Mouse (Mus musculus): ENCODE results near the gene Ncapg. TPM values are rescaled to one million over a fixed set of nuclear protein-coding genes. Genes with fewer than 3 reads are reported as not detected.
A peak's percentile ranks its signal among the peaks of the same experiment; 100 is the strongest.
"Not testable (repeated sequence)": the region's sequence is repeated elsewhere in the genome, so short reads cannot be mapped to it uniquely, and the experiment has no call there.

Gene Ncapg
- polyA plus RNA-seq, 1 experiment from 2014 or later: 71.0 TPM

DNA sequence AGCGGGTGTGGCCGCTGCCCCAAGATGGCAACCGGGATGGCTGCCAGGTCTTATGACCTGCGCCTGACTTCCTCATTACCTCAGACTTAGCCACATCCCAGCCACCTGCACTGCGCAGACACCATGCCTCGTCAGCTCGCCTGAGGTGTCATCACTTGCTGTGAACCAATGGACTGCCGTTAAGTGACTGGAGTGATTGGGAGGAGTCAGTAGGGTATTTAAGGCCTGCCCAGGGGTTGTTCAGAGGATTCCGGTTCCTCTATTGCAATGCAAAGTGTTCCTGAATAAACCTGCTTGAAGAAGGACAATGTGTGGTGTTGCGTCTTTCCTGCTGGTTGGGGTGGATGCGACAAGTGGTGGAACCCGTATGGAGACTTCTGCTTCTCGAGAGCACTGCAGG, 11.3 kb upstream of the Ncapg start:
- 94% methylated on average over 13 of the region's 13 CpGs for WGBS
- H3K4me1 ChIP-seq (ENCODE audit: control insufficient read depth, insufficient read depth, low read length): not testable (repeated sequence)

DNA sequence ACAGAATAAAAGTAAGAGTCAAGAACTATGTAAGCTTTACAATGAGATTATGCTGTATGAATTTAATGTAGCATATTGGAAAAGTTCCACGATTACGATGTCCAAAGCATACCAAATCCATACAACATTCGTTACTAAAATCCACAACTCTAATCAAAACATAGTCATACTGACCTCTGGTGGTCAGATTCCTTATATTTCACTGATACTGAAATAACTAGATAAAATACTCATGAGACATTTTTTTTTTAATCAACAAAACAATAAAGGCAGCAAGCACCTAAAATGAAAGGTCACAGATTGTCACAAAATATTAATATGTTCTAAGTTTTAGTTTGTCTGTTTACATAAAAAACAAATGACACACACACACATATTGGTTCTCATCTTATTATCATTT, 1.4 kb upstream of the Ncapg start:
- Histone ChIP-seq H3K36me3 (ENCODE audit: control insufficient read depth, insufficient read depth, low read length) (0 out of 2 replicates have a peak, but pooled peaks cover 3% of the 10 kb centered on the region), H3K9ac (ENCODE audit: low read depth, low read length) (no peak overlapping the region), H3K4me2 (replicated peaks; ENCODE audit: low read depth, low read length) (no peak overlapping the region), H3K9me3 (ENCODE audit: control insufficient read depth, low read length) (no peaks in the 10 kb centered on the region), H3K4me1 (ENCODE audit: control insufficient read depth, insufficient read depth, low read length) (peaks cover 5% of the 10 kb centered on the region; the same call in 1 of the 2 replicates), H3K4me3 (ENCODE audit: low read length) (no peak overlapping the region; the same call in 1 of the 2 replicates), H3K27ac (ENCODE audit: low read depth, low read length) (no peak overlapping the region), H3K27me3 (ENCODE audit: control insufficient read depth, insufficient read depth, low read length) (no peaks in the 10 kb centered on the region)
- WGBS: 33% methylated on average over 3 of the region's 3 CpGs
- no peak for ATAC-seq (ENCODE audit: low FRiP score, low TSS enrichment)

More for the DNA sequence above, 11.3 kb upstream of the Ncapg start:
- H3K36me3 ChIP-seq (ENCODE audit: control insufficient read depth, insufficient read depth, low read length); H3K4me3 ChIP-seq (ENCODE audit: low read length); ATAC-seq (ENCODE audit: low FRiP score, low TSS enrichment); H3K4me2 ChIP-seq (replicated peaks; ENCODE audit: low read depth, low read length); H3K9me3 ChIP-seq (ENCODE audit: control insufficient read depth, low read length); H3K27me3 ChIP-seq (ENCODE audit: control insufficient read depth, insufficient read depth, low read length); H3K27ac ChIP-seq (ENCODE audit: low read depth, low read length); H3K9ac ChIP-seq (ENCODE audit: low read depth, low read length): not testable (repeated sequence)

DNA sequence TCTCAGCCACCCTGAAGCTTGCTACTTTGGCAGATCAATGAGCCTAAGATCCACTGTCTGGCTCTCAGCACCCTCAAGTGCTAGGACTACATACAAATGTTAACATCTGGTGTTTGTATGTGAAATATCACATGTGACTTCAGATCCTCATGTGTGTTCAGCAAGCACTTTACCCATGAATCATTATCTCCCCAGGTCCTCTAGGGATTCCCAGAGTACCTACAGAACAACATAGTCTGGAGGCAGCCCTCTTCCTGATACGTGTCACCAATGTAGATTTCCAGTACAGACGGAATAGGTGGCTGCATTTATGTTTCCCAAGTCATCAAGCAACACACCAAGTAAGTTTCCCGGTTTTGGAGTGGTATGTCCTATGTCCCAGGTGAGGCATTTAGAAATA, 888 bp upstream of the Ncapg start:
- 0% methylated on average over 3 of the region's 3 CpGs for WGBS
- Histone ChIP-seq H3K27me3 (ENCODE audit: control insufficient read depth, insufficient read depth, low read length) (no peaks in the 10 kb centered on the region), H3K4me3 (ENCODE audit: low read length) (peak overlapping the region; percentile 79), H3K4me2 (replicated peaks; ENCODE audit: low read depth, low read length) (peak overlapping the region; percentile 72), H3K4me1 (ENCODE audit: control insufficient read depth, insufficient read depth, low read length) (peaks cover 5% of the 10 kb centered on the region; the same call in 1 of the 2 replicates), H3K27ac (ENCODE audit: low read depth, low read length) (peak overlapping the region; percentile 77; the same call in 1 of the 2 replicates), H3K9ac (ENCODE audit: low read depth, low read length) (peak overlapping the region; percentile 81), H3K9me3 (ENCODE audit: control insufficient read depth, low read length) (no peaks in the 10 kb centered on the region), H3K36me3 (ENCODE audit: control insufficient read depth, insufficient read depth, low read length) (0 out of 2 replicates have a peak, but pooled peaks cover 3% of the 10 kb centered on the region)
- no peak for ATAC-seq (ENCODE audit: low FRiP score, low TSS enrichment)

DNA sequence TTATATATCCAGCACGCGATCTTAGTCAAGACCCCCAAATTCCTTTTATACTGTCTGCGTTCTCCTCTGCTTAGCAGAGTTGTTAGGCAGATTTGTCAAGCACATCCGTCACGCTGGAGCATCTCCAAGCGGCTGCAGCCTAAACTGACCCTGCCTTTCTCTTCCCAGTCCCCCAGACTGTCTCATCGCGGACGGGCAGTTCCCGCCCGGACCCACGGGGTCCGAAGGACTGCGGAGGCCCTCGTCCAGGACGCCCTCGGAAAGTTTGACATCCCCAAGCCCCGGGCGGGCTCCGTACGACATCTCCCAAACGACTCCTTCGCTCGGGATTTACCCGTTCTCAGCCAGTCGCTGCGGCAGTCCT, 503 bp upstream of the Ncapg start:
- Histone ChIP-seq H3K27me3 (ENCODE audit: control insufficient read depth, insufficient read depth, low read length) (no peaks in the 10 kb centered on the region), H3K4me1 (ENCODE audit: control insufficient read depth, insufficient read depth, low read length) (peaks cover 5% of the 10 kb centered on the region; the same call in 1 of the 2 replicates), H3K4me3 (ENCODE audit: low read length) (peak overlapping the region; percentile 79), H3K9ac (ENCODE audit: low read depth, low read length) (peak overlapping the region; percentile 81), H3K4me2 (replicated peaks; ENCODE audit: low read depth, low read length) (peak overlapping the region; percentile 72), H3K27ac (ENCODE audit: low read depth, low read length) (peak overlapping the region; percentile 77), H3K36me3 (ENCODE audit: control insufficient read depth, insufficient read depth, low read length) (0 out of 2 replicates have a peak, but pooled peaks cover 3% of the 10 kb centered on the region), H3K9me3 (ENCODE audit: control insufficient read depth, low read length) (no peaks in the 10 kb centered on the region)
- peak; percentile 75 for ATAC-seq (ENCODE audit: low FRiP score, low TSS enrichment)
- WGBS: 1% methylated on average over 27 of the region's 27 CpGs

DNA sequence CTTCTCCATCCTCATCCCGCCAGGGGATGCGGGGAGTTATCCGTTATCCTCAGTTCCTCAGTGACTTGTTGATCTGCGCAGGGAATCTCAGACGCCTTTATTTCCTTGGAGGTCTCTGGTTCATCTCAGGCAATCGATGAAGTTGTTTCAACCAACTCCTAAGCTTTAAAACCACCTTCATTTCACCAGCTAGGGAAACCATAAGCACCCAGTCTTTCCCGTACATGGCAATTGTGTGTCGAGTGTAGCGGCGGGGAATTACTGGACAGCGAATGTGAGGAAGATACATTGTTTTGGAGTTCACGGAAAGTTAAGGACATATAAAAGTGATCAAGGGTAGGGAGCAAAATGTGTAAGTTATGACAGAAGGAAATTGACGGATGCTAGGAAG, 556 bp downstream of the Ncapg start:
- Histone ChIP-seq H3K36me3 (ENCODE audit: control insufficient read depth, insufficient read depth, low read length) (peaks cover 10% of the 10 kb centered on the region; the same call in 1 of the 2 replicates), H3K9ac (ENCODE audit: low read depth, low read length) (peak overlapping the region; percentile 72), H3K27me3 (ENCODE audit: control insufficient read depth, insufficient read depth, low read length) (no peaks in the 10 kb centered on the region), H3K9me3 (ENCODE audit: control insufficient read depth, low read length) (no peaks in the 10 kb centered on the region), H3K4me3 (ENCODE audit: low read length) (peak overlapping the region; percentile 79), H3K27ac (ENCODE audit: low read depth, low read length) (peak overlapping the region; percentile 63), H3K4me1 (ENCODE audit: control insufficient read depth, insufficient read depth, low read length) (peaks cover 5% of the 10 kb centered on the region; the same call in 1 of the 2 replicates), H3K4me2 (replicated peaks; ENCODE audit: low read depth, low read length) (peak overlapping the region; percentile 54)
- no peak for ATAC-seq (ENCODE audit: low FRiP score, low TSS enrichment)
- under 1% methylated on average over 13 of the region's 13 CpGs for WGBS

DNA sequence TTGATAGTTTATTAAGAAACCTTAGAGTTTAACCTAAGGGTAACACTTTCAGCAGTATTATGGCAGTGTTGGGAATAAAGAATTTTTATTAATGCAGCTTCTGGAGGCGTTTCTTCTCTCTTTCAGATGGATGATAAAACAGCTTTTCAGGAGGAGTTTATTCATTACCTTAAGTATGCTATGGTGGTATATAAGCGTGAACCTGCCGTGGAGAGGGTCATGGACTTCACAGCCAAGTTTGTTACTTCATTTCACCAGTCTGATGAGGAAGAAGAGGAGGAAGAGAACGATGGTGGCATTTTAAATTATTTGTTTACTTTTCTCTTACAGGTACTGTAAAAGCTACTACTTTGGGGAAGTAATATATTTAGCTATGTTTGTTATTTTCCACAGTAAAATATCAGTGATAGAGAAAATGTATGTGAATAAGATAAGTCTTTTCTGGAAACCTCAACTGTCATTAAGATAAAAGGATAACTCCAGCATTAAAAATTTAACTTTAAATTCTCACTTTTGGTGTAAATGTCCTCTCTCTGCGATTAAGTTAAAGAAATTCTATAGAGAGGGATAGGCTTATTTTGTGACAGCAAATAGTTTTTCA, 1.3 kb downstream of the Ncapg start:
- peak overlapping the region; percentile 23; the same call in 1 of the 2 replicates for H3K9ac ChIP-seq (ENCODE audit: low read depth, low read length)
- ATAC-seq (ENCODE audit: low FRiP score, low TSS enrichment): no peak
- WGBS: 56% methylated on average over 5 of the region's 5 CpGs
- no peak overlapping the region for H3K27ac ChIP-seq (ENCODE audit: low read depth, low read length)
- peaks cover 5% of the 10 kb centered on the region; the same call in 1 of the 2 replicates for H3K4me1 ChIP-seq (ENCODE audit: control insufficient read depth, insufficient read depth, low read length)
- H3K36me3 ChIP-seq (ENCODE audit: control insufficient read depth, insufficient read depth, low read length): peaks cover 15% of the 10 kb centered on the region
- no peaks in the 10 kb centered on the region for H3K9me3 ChIP-seq (ENCODE audit: control insufficient read depth, low read length)
- peak overlapping the region; percentile 54 for H3K4me2 ChIP-seq (replicated peaks; ENCODE audit: low read depth, low read length)
- H3K4me3 ChIP-seq (ENCODE audit: low read length): peak overlapping the region; percentile 79
- H3K27me3 ChIP-seq (ENCODE audit: control insufficient read depth, insufficient read depth, low read length): no peaks in the 10 kb centered on the region

DNA sequence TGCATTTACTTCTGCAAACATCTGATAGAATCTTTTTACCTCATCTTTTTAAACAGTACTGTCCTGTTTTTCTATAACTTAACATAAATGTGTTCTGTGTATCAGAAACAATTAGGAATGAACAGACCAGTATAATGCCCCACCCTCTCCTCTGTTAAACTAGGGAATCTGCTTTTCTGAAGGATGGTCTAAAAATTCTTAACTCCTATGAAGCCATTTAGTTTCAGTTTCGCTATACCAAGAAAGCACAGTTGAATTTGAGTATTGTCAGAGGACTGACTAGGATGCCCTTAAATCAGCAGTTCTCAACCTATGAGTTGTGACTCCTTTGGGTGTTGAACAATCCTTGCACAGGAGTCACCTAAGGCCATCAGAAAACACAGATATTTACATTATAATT, 5.3 kb downstream of the Ncapg start:
- Histone ChIP-seq H3K4me1 (ENCODE audit: control insufficient read depth, insufficient read depth, low read length) (peaks cover 2% of the 10 kb centered on the region; the same call in 1 of the 2 replicates), H3K9me3 (ENCODE audit: control insufficient read depth, low read length) (no peaks in the 10 kb centered on the region), H3K9ac (ENCODE audit: low read depth, low read length) (no peak overlapping the region), H3K4me3 (ENCODE audit: low read length) (no peak overlapping the region), H3K27me3 (ENCODE audit: control insufficient read depth, insufficient read depth, low read length) (no peaks in the 10 kb centered on the region), H3K36me3 (ENCODE audit: control insufficient read depth, insufficient read depth, low read length) (peaks cover 44% of the 10 kb centered on the region), H3K27ac (ENCODE audit: low read depth, low read length) (no peak overlapping the region), H3K4me2 (replicated peaks; ENCODE audit: low read depth, low read length) (no peak overlapping the region)
- WGBS: 94% methylated on average over 1 of the region's 1 CpGs
- ATAC-seq (ENCODE audit: low FRiP score, low TSS enrichment): no peak

DNA sequence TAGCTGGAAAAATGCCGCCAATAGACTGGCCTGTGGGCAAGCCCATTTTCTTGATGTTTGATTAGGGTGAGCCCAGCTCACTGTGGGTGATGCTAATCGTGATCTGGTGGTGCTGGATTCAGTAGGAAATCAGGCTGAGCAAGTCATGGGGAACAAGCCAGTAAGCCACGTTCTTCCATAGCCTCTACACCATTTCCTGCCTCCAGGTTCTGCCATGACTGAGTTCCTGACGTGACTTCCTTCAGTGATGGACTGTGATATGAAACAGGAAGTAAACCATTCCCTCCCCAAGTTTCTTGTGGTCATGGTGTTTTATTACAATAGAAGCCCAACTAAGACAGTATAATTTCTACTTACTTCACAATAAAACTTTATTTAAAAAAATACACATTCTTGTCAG, 7.9 kb downstream of the Ncapg start:
- no peak overlapping the region for H3K4me2 ChIP-seq (replicated peaks; ENCODE audit: low read depth, low read length)
- H3K27me3 ChIP-seq (ENCODE audit: control insufficient read depth, insufficient read depth, low read length): no peaks in the 10 kb centered on the region
- peaks cover 50% of the 10 kb centered on the region for H3K36me3 ChIP-seq (ENCODE audit: control insufficient read depth, insufficient read depth, low read length)
- no peak overlapping the region for H3K9ac ChIP-seq (ENCODE audit: low read depth, low read length)
- ATAC-seq (ENCODE audit: low FRiP score, low TSS enrichment): no peak
- 80% methylated on average over 4 of the region's 4 CpGs for WGBS
- no peak overlapping the region for H3K27ac ChIP-seq (ENCODE audit: low read depth, low read length)
- H3K4me3 ChIP-seq (ENCODE audit: low read length): no peak overlapping the region
- no peaks in the 10 kb centered on the region for H3K4me1 ChIP-seq (ENCODE audit: control insufficient read depth, insufficient read depth, low read length)
- no peaks in the 10 kb centered on the region for H3K9me3 ChIP-seq (ENCODE audit: control insufficient read depth, low read length)

DNA sequence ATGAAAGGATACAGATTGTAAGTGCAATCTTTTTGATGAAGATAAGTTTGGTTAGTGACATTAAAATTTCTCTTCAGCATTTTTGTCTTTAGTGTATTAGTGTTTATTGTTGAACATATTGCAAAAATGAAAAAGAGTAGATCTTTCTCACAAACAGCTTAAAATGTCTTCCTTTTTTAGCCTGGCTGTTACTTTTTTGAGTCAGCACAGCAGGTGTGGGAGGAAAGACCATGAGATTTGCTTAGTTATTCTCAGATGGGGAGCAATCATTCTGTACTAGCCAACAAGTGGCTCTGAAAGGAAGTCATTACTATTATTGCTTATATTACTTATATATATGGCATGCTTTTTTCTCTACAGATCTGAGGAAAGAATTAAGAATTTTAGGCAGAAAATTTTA, 10.2 kb downstream of the Ncapg start:
- no peak overlapping the region for H3K27ac ChIP-seq (ENCODE audit: low read depth, low read length)
- peaks cover 57% of the 10 kb centered on the region for H3K36me3 ChIP-seq (ENCODE audit: control insufficient read depth, insufficient read depth, low read length)
- no peak overlapping the region for H3K4me2 ChIP-seq (replicated peaks; ENCODE audit: low read depth, low read length)
- H3K4me1 ChIP-seq (ENCODE audit: control insufficient read depth, insufficient read depth, low read length): no peaks in the 10 kb centered on the region
- no peak overlapping the region for H3K9ac ChIP-seq (ENCODE audit: low read depth, low read length)
- no peak for ATAC-seq (ENCODE audit: low FRiP score, low TSS enrichment)
- H3K27me3 ChIP-seq (ENCODE audit: control insufficient read depth, insufficient read depth, low read length): no peaks in the 10 kb centered on the region
- no peaks in the 10 kb centered on the region for H3K9me3 ChIP-seq (ENCODE audit: control insufficient read depth, low read length)
- no peak overlapping the region for H3K4me3 ChIP-seq (ENCODE audit: low read length)
